Mouse (Mus musculus): ENCODE data around the gene Tctex1d1. TPM values are rescaled to one million over a fixed set of nuclear protein-coding genes. Genes with fewer than 3 reads are reported as not detected.

Gene Tctex1d1
- polyA plus RNA-seq, 2 experiments = 0.17 to 0.25 TPM

- Histone ChIP-seq H3K4me1 (replicated peaks; ENCODE audit: control insufficient read depth in 2 of 2, insufficient read depth in 2 of 2, low read length in 1 of 2) (no peaks in the 10 kb centered on the region), H3K4me2 (ENCODE audit: low read depth) (no peak overlapping the region), H3K36me3 (replicated peaks; ENCODE audit: control insufficient read depth, insufficient read depth, low read depth) (no peaks in the 10 kb centered on the region), H3K9me3 (ENCODE audit: control insufficient read depth, low read length) (no peaks in the 10 kb centered on the region), H3K9ac (replicated peaks) (no peak overlapping the region), H3K4me3 (ENCODE audit: insufficient read depth in 1 of 2, low read depth in 2 of 2, low read length in 2 of 2) (no peak overlapping the region), H3K27me3 (ENCODE audit: control insufficient read depth, insufficient read depth, low read length) (no peaks in the 10 kb centered on the region; the same call in 1 of the 2 replicates), H3K27ac (no peak overlapping the region)
- DNase-seq (ENCODE audit: low read depth in 3 of 3, low spot score in 3 of 3) (no peak), ATAC-seq (ENCODE audit: insufficient read depth) (no peak)
- WGBS (ENCODE audit: insufficient replicate concordance) = 79% methylated on average over 15 of the region's 15 CpGs
- TF ChIP-seq CTCF (IDR thresholded peaks at IDR 0.05; ENCODE audit: low read depth) (no peak), EP300 (IDR thresholded peaks at IDR 0.05; ENCODE audit: low read depth) (no peak)
These were observed 10.6 kb upstream of the Tctex1d1 start for GRCm38 (mm10) chr4:102967811-102968210.

GRCm38 (mm10) chr4:102969599-102969998 lies 8.8 kb upstream of the Tctex1d1 start:
- Histone ChIP-seq H3K27me3 (ENCODE audit: control insufficient read depth, insufficient read depth, low read length) (no peaks in the 10 kb centered on the region; the same call in 1 of the 2 replicates), H3K4me1 (replicated peaks; ENCODE audit: control insufficient read depth in 2 of 2, insufficient read depth in 2 of 2, low read length in 1 of 2) (no peaks in the 10 kb centered on the region), H3K9me3 (ENCODE audit: control insufficient read depth, low read length) (no peaks in the 10 kb centered on the region), H3K4me2 (ENCODE audit: low read depth) (no peak overlapping the region), H3K27ac (no peak overlapping the region), H3K9ac (replicated peaks) (no peak overlapping the region), H3K4me3 (ENCODE audit: insufficient read depth in 1 of 2, low read depth in 2 of 2, low read length in 2 of 2) (no peak overlapping the region), H3K36me3 (replicated peaks; ENCODE audit: control insufficient read depth, insufficient read depth, low read depth) (no peaks in the 10 kb centered on the region)
- no peak for ATAC-seq (ENCODE audit: insufficient read depth)
- 82% methylated on average over 5 of the region's 5 CpGs for WGBS (ENCODE audit: insufficient replicate concordance)
- DNase-seq (ENCODE audit: low read depth in 3 of 3, low spot score in 3 of 3) = no peak
- TF ChIP-seq CTCF (IDR thresholded peaks at IDR 0.05; ENCODE audit: low read depth) (no peak), EP300 (IDR thresholded peaks at IDR 0.05; ENCODE audit: low read depth) (no peak)

GRCm38 (mm10) chr4:102971159-102971558 lies 7.2 kb upstream of the Tctex1d1 start:
- no peak overlapping the region for H3K9ac ChIP-seq (replicated peaks)
- WGBS (ENCODE audit: insufficient replicate concordance) = 23% methylated on average over 5 of the region's 5 CpGs
- no peak for ATAC-seq (ENCODE audit: insufficient read depth)

GRCm38 (mm10) chr4:102972071-102972470 lies 6.3 kb upstream of the Tctex1d1 start:
- Histone ChIP-seq H3K4me3 (ENCODE audit: insufficient read depth in 1 of 2, low read depth in 2 of 2, low read length in 2 of 2) (no peak overlapping the region), H3K27ac (no peak overlapping the region), H3K4me2 (ENCODE audit: low read depth) (no peak overlapping the region), H3K4me1 (replicated peaks; ENCODE audit: control insufficient read depth in 2 of 2, insufficient read depth in 2 of 2, low read length in 1 of 2) (no peaks in the 10 kb centered on the region), H3K9me3 (ENCODE audit: control insufficient read depth, low read length) (no peaks in the 10 kb centered on the region), H3K36me3 (replicated peaks; ENCODE audit: control insufficient read depth, insufficient read depth, low read depth) (no peaks in the 10 kb centered on the region), H3K9ac (replicated peaks) (no peak overlapping the region), H3K27me3 (ENCODE audit: control insufficient read depth, insufficient read depth, low read length) (no peaks in the 10 kb centered on the region; the same call in 1 of the 2 replicates)
- WGBS (ENCODE audit: insufficient replicate concordance) = 44% methylated on average over 3 of the region's 3 CpGs
- TF ChIP-seq EP300 (IDR thresholded peaks at IDR 0.05; ENCODE audit: low read depth) (no peak), CTCF (IDR thresholded peaks at IDR 0.05; ENCODE audit: low read depth) (no peak)
- DNase-seq (ENCODE audit: low read depth in 3 of 3, low spot score in 3 of 3) (no peak), ATAC-seq (ENCODE audit: insufficient read depth) (no peak)

More at GRCm38 (mm10) chr4:102971159-102971558, 7.2 kb upstream of the Tctex1d1 start:
- no peak overlapping the region for H3K27ac ChIP-seq
- H3K36me3 ChIP-seq (replicated peaks; ENCODE audit: control insufficient read depth, insufficient read depth, low read depth) = no peaks in the 10 kb centered on the region
- no peaks in the 10 kb centered on the region for H3K4me1 ChIP-seq (replicated peaks; ENCODE audit: control insufficient read depth in 2 of 2, insufficient read depth in 2 of 2, low read length in 1 of 2)
- TF ChIP-seq EP300 (IDR thresholded peaks at IDR 0.05; ENCODE audit: low read depth) (no peak), CTCF (IDR thresholded peaks at IDR 0.05; ENCODE audit: low read depth) (no peak)
- H3K4me3 ChIP-seq (ENCODE audit: insufficient read depth in 1 of 2, low read depth in 2 of 2, low read length in 2 of 2) = no peak overlapping the region
- DNase-seq (ENCODE audit: low read depth in 3 of 3, low spot score in 3 of 3) = no peak
- H3K4me2 ChIP-seq (ENCODE audit: low read depth) = no peak overlapping the region
- H3K9me3 ChIP-seq (ENCODE audit: control insufficient read depth, low read length) = no peaks in the 10 kb centered on the region
- no peaks in the 10 kb centered on the region; the same call in 1 of the 2 replicates for H3K27me3 ChIP-seq (ENCODE audit: control insufficient read depth, insufficient read depth, low read length)

GRCm38 (mm10) chr4:102974172-102974571 lies 4.2 kb upstream of the Tctex1d1 start:
- 52% methylated on average over 5 of the region's 5 CpGs for WGBS (ENCODE audit: insufficient replicate concordance)
- H3K9me3 ChIP-seq (ENCODE audit: control insufficient read depth, low read length) = no peaks in the 10 kb centered on the region
- peaks cover 5% of the 10 kb centered on the region for H3K27me3 ChIP-seq (ENCODE audit: control insufficient read depth, insufficient read depth, low read length)
- no peak overlapping the region for H3K27ac ChIP-seq
- TF ChIP-seq CTCF (IDR thresholded peaks at IDR 0.05; ENCODE audit: low read depth) = no peak
- no peak for TF ChIP-seq EP300 (IDR thresholded peaks at IDR 0.05; ENCODE audit: low read depth)
- H3K4me2 ChIP-seq (ENCODE audit: low read depth) = no peak overlapping the region
- H3K9ac ChIP-seq (replicated peaks) = no peak overlapping the region
- DNase-seq (ENCODE audit: low read depth in 3 of 3, low spot score in 3 of 3) (no peak), ATAC-seq (ENCODE audit: insufficient read depth) (no peak)
- H3K4me3 ChIP-seq (ENCODE audit: insufficient read depth in 1 of 2, low read depth in 2 of 2, low read length in 2 of 2) = no peak overlapping the region
- no peaks in the 10 kb centered on the region for H3K36me3 ChIP-seq (replicated peaks; ENCODE audit: control insufficient read depth, insufficient read depth, low read depth)
- no peaks in the 10 kb centered on the region for H3K4me1 ChIP-seq (replicated peaks; ENCODE audit: control insufficient read depth in 2 of 2, insufficient read depth in 2 of 2, low read length in 1 of 2)

Data from liver, embryonic 14.5 days (tissue).